Mouse (Mus musculus) heart, adult 18-20 months (tissue): Measurements from ENCODE around the gene Dio1. TPM values are rescaled to one million over a fixed set of nuclear protein-coding genes. Genes with fewer than 3 reads are reported as not detected.
A peak's percentile ranks its signal among the peaks of the same experiment; 100 is the strongest.

Experiments used
- DNase-seq, 2 experiments: peaks; one replicate each; pipeline ENCODE4 v3.0.0; 2021 to 2022; ENCODE audit warnings: mixed read lengths in 1 of 2
- long read RNA-seq, 2 experiments: library from polyadenylated mRNA; stranded (forward); transcript quantifications; one replicate each; pipeline ENCODE4 v2.0.0; 2021
- total RNA-seq, 2 experiments: library from RNA; stranded (reverse); gene quantifications; 2 replicates each; pipeline ENCODE4 v1.2.3; 2021

Dio1 gene
- total RNA-seq = not detected
- long read RNA-seq, experiment 1 = 0 reads
- long read RNA-seq, experiment 2 = 0 reads

GRCm38 (mm10) chr4:107306966-107307365, at the start of gene Dio1:
TSS of gene Dio1 (minus strand) at chr4:107307169.
- DNase-seq = no peak

DNA sequence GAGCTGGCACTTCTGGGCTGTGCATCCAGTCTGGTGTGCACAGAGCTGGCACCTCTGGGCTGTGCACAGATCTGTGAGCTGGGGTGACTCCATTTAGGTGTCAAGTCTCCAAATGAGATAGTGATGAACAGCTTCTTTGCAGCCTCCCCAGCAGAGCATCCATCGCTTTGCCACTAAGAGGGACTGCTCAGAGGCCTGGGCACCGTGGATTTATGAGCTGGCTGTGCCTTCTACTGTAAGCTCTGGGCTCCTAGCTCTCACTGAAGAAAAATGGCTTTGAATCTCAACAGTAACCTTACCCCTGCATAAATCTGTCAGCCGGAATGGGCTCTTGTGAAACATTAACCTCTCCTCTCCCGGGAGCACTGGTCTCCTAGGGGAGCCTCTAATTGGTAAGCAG, 47.6 kb upstream of the Dio1 start:
- no peak for DNase-seq

- DNase-seq = no peak
Measured at GRCm38 (mm10) chr4:107354126-107354525, 47.2 kb upstream of the Dio1 start.

DNA sequence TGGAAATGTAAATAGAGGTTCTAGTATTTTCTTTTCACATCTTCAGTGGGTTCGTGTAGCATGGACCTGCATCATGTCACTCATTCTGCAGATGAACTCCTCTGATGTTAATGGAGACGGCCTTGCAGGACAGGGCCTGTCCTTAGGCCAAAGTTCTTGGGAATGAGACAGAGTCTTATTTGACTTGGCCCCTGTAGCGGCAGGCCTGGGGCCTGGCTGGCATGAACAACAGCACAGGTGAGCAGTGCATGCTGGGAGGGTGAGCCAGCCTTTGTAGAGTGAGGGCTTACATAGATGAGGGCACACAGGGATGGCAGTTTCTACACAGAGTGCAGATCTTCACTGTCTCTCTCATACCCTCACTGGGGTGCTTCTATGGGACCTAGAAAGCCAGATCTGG, 46.6 kb upstream of the Dio1 start:
- no peak for DNase-seq

- no peak for DNase-seq
Measured at GRCm38 (mm10) chr4:107351368-107351767, 44.4 kb upstream of the Dio1 start.

- DNase-seq = peak; percentile 4 to 21
Measured at GRCm38 (mm10) chr4:107349311-107350008, 42.5 kb upstream of the Dio1 start.

DNA sequence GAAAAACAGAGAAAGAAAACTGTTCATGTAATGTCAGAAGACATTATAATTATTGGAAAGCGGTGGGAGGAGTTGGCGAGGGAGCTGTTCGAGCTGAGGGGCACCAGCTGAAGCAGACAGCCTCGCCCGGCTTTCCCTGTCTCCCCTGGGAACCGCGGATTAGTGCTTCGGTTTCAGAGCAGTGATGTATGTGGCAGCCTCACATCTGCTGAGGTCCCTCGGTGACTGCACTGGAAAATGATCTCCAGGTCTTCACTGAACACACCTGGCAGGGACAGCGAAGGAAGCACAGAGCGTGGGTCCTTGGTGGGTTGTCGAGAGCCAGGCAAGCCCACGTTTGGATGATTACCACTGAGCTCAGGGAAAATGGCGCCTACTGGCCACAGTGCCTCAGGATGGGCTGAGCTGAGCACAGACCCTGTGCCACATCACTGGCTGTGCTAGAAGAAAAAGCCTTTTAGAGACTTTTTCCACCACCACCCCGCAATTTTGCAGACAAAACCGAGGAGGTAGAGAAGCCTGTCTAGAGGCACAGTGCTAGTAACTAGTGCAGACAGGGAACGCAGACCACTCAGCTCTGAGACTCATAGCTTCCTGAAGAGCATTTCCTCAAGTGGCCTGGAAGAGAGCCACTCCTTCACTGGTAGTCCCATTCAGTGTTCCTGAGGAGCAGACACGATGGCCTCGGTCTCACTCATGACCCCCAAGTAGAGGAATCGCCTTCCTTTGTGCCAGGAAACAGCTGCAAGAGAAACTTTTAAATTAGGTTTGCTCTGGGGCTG, 41.8 kb upstream of the Dio1 start:
- no peak for DNase-seq

- DNase-seq = no peak
Measured at GRCm38 (mm10) chr4:107347221-107347620, 40.3 kb upstream of the Dio1 start.

DNA sequence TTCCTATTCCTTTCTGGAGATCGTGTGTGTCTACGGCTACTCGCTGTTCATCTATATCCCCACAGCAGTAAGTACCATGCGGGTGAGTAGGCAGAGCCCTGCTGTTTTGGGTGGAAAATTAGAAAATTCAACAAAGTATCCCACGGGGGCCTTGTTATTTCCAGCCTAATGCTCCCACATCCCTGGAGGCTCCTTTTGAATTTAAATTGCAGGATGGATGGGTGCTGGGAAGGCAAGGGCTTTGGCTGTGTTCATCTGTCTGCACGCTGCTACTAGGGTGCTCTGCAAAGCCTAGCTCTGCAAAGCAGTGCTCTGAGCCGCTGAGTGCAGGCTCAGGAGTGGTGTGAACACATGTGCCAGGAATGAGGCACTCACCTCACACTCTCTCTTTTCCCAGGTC, 37.6 kb upstream of the Dio1 start:
- no peak for DNase-seq

GRCm38 (mm10) chr4:107341354-107341753, 34.4 kb upstream of the Dio1 start:
- DNase-seq = no peak

GRCm38 (mm10) chr4:107337455-107337854, 30.5 kb upstream of the Dio1 start:
- DNase-seq = no peak

- no peak for DNase-seq
Measured at GRCm38 (mm10) chr4:107336356-107336755, 29.4 kb upstream of the Dio1 start.

DNA sequence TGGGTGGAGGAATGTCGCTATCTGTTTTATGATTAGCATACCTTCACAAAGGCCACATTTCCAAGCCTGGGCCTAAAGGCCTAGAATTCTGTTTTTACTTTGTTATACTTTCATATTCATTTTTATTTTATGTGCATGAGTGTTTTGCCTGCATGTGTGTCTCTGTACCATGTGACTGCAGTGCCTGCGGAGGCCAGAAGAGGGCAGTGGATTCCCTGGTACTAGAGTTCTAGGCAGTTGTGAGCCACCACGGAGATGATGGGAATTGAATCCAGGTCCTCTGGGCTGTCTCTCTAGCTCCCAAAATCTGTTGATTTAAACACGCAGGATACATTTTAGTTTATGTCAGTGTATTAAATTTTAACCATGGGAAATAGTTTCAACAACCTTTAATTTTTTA, 26.5 kb upstream of the Dio1 start:
- DNase-seq = no peak

- DNase-seq = no peak
Measured at GRCm38 (mm10) chr4:107328530-107328929, 21.6 kb upstream of the Dio1 start.

DNA sequence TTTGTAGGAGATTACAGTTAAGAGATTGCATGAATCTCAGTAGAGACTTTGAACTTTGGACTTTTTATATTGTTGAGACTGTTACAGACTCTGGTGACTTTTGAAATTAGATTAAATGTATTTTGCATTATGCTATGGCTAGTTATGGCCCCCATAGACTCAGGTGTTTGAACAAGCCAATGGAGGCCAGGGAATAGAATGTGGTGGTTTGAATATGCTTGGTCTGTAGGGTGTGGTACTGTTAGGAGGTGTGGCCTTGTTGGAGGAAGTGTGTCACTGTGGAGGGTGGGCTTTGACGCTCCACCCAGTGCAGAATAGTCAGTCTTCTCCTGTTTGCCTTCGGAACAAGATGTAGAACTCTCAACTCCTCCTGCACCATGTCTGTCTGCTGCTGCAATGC, 16.1 kb upstream of the Dio1 start:
- DNase-seq = no peak

GRCm38 (mm10) chr4:107321041-107321440, 14.1 kb upstream of the Dio1 start:
- peak in 1 of 2 experiments; percentile 14 for DNase-seq

GRCm38 (mm10) chr4:107318646-107319045, 11.7 kb upstream of the Dio1 start:
- DNase-seq = no peak

DNA sequence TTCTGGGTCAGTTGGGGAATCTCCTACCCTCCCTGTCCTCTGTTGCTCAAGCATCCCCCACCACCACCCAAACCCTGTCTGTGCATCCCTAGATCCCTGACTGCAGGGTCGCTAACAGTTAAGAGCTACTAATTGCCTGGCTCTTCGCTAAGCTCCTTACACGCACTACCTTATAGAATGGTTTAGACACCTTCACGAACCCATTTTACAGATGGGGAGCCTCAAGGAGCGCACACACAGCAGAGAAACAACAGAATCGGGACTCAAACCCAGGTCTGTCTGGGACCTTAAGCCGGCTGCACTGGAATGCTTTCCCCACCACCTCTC, 7.5 kb upstream of the Dio1 start:
- DNase-seq = no peak

- peak; percentile 95 to 96 for DNase-seq
Measured at GRCm38 (mm10) chr4:107313690-107314478, 6.9 kb upstream of the Dio1 start, which contains the start of gene Yipf1. TSS of gene Yipf1 (plus strand) at chr4:107314363.

DNA sequence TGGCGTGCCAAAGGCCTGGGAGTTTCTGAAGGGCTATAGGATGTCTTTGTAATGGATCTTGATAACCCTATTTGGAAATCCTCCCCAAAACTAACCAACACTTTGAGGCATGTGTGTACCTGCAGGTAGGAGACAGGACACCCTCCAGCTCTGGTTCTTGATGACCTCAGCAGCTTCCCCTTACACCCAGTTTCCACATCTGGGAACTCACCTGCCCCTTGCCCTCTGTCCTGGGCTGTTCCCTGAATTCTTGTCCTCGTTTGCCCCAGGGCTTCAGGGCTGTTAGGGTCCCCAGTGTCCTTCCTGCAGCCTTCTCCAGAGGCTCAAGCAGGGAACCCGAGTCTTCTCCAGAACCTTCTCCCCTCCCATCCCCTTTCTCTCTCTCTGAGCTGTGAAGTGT, 3.4 kb downstream of the Dio1 start:
- no peak for DNase-seq

DNA sequence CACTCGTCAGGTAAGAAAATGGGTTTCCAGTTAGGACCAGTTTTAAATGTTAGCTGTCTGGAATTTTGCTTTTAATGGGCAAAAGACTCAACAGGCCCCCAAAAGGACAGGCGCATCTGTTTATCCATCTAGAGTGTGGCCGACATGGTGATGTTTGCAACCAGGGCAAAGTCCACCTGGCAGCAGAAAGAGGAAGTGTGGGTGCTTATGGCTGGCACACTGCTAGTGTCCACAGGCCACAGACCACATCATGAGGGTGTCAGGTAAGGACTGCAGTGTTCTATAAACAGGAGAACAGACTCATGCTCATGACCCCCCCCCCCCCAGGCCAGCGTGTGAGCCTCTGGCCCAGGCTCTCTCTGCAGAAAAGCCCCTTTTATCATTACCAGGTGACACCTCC, 4.1 kb downstream of the Dio1 start:
- DNase-seq = no peak

- no peak for DNase-seq
Measured at GRCm38 (mm10) chr4:107302221-107302620, 4.7 kb downstream of the Dio1 start.
